In the genomic region with DNA sequence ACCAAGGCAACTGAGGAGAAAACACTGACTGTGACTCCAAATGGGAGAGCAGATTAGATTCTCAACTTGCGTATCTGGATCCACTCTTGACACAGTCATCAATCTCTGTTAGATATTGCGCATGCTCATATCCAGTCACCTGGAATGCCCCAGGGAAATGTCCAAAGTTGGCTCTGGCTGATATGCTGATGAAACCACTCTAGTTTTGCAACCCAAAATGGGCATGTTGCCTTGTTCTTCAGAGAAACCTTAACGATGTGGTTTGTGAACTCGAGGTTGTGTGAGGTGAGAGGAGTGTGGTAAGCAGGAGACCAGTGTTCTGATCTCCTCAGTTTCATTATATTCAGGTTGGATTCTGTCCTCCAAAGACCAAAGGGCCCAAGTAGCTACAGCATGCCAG, we compare ENCODE assay signal across 23 mouse cellular contexts. TPM values are rescaled to one million over a fixed set of nuclear protein-coding genes. Genes with fewer than 3 reads are reported as not detected.
A peak's percentile ranks its signal among the peaks of the same experiment; 100 is the strongest.
DNase-seq lines count a peak whose midpoint lies in the region; ATAC-seq and TF ChIP-seq lines count a peak whose summit lies in the region.
"Had no signal": no experiment of that assay in that cellular context is flagged by ENCODE, and none has a peak within 500 bp of the region (broad histone marks: within the 10 kb centered on the region; RNA-seq: fewer than 3 reads in every experiment).

No protein-coding gene starts in this region.

- WGBS in lung, postnatal 0 days: 79% methylated on average over 4 of the region's 4 CpGs

- TF ChIP-seq CTCF in lung, postnatal 0 days (IDR thresholded peaks at IDR 0.05): no peak

- no peaks in the 10 kb centered on the region for H3K4me1 ChIP-seq in lung, postnatal 0 days (ENCODE audit: insufficient read depth, low read depth, low read length)
- H3K4me1 ChIP-seq: embryonic facial prominence, embryonic 13.5 days; heart, embryonic 13.5 days; limb, embryonic 15.5 days; megakaryocyte, embryonic 14.5 days; midbrain, embryonic 15.5 days had no signal

- no peaks in the 10 kb centered on the region for H3K9me3 ChIP-seq in lung, postnatal 0 days (ENCODE audit: low read length)
- H3K9me3 ChIP-seq: embryonic facial prominence, embryonic 13.5 days; heart, embryonic 13.5 days; limb, embryonic 15.5 days; midbrain, embryonic 15.5 days had no signal

- peak; percentile 2 to 4 for DNase-seq in heart, postnatal 10 days
- DNase-seq in heart, postnatal 14 days: no peak
- DNase-seq in lung, postnatal 36 days: peak; percentile 37
- DNase-seq in lung, postnatal 0 days (ENCODE audit: low spot score): no peak
- DNase-seq in adrenal gland, postnatal 25 days: peak; percentile 15
- no peak for DNase-seq in neural tube, embryonic 10.5 days (ENCODE audit: extremely low spot score, low spot score)
- DNase-seq in right cerebral cortex, postnatal 14 days: no peak
- DNase-seq: cerebellum, adult 9-11 months; forebrain, postnatal 0 days; heart, adult 11 months; kidney, adult 11 months; kidney, postnatal 25 days; lung, embryonic 14.5 days had no signal

- no peak overlapping the region for H3K9ac ChIP-seq in lung, postnatal 0 days (replicated peaks; ENCODE audit: low read depth)
- H3K9ac ChIP-seq: embryonic facial prominence, embryonic 13.5 days; forebrain, postnatal 0 days; heart, embryonic 13.5 days; limb, embryonic 15.5 days; lung, embryonic 14.5 days; midbrain, embryonic 15.5 days had no signal

- no peaks in the 10 kb centered on the region for H3K36me3 ChIP-seq in lung, postnatal 0 days (ENCODE audit: insufficient read depth, low read length)
- H3K36me3 ChIP-seq: embryonic facial prominence, embryonic 13.5 days; heart, embryonic 13.5 days; limb, embryonic 15.5 days; midbrain, embryonic 15.5 days had no signal

- H3K27me3 ChIP-seq in lung, postnatal 0 days (replicated peaks; ENCODE audit: insufficient read depth, low read length): no peaks in the 10 kb centered on the region
- H3K27me3 ChIP-seq: CH12.LX; embryonic facial prominence, embryonic 13.5 days; heart, embryonic 13.5 days; limb, embryonic 15.5 days; megakaryocyte, embryonic 14.5 days; midbrain, embryonic 15.5 days had no signal

- H3K4me2 ChIP-seq in lung, postnatal 0 days (replicated peaks; ENCODE audit: low read depth, low read length): no peak overlapping the region
- H3K4me2 ChIP-seq: embryonic facial prominence, embryonic 13.5 days; heart, embryonic 13.5 days; limb, embryonic 15.5 days; lung, embryonic 14.5 days; midbrain, embryonic 15.5 days had no signal

- intact Hi-C loops in heart, postnatal 10 days (cut with DNase I): no loop called here
- intact Hi-C loops in heart, postnatal 14 days (cut with DNase I): no loop called here

- no peak for ATAC-seq in lung, postnatal 0 days
- ATAC-seq in megakaryocyte progenitor cell, adult 5-6 weeks (replicated peaks; ENCODE audit: poor library complexity): 0 out of 2 replicates have a peak, but pooled peaks have one; percentile 23
- ATAC-seq: forebrain, postnatal 0 days; hindbrain, postnatal 0 days; midbrain, embryonic 15.5 days had no signal

- no peak overlapping the region for H3K27ac ChIP-seq in lung, postnatal 0 days (ENCODE audit: low read length)
- H3K27ac ChIP-seq: embryonic facial prominence, embryonic 13.5 days; heart, embryonic 13.5 days; hindbrain, postnatal 0 days; limb, embryonic 15.5 days; midbrain, embryonic 15.5 days; stomach, postnatal 0 days had no signal

- TF ChIP-seq EP300 in lung, postnatal 0 days (IDR thresholded peaks at IDR 0.05): no peak

- H3K4me3 ChIP-seq in lung, postnatal 0 days (ENCODE audit: low read depth, low read length): no peak overlapping the region
- H3K4me3 ChIP-seq: embryonic facial prominence, embryonic 13.5 days; heart, embryonic 13.5 days; limb, embryonic 15.5 days; megakaryocyte, embryonic 14.5 days; midbrain, embryonic 15.5 days had no signal

RNA-seq across cellular contexts. Expression of gene Nudt7, which starts 38.8 kb away (rescaled TPM):
- 10 to 100 TPM; 58.9 to 62.5 TPM for total RNA-seq in heart, postnatal 10 days (2021)
- total RNA-seq in heart, postnatal 14 days (2021): 10 to 100 TPM; 70.3 to 76.6 TPM
- polyA plus RNA-seq in lung, postnatal 0 days (2015; fragmentation: Nextera tagmentation; extraction: Ambion mirVana): 22.0 and 23.0 TPM in 2 replicates
- total RNA-seq in adrenal gland, postnatal 25 days (2021): 59.8 and 63.5 TPM in 2 replicates
- total RNA-seq in megakaryocyte progenitor cell, adult 5-6 weeks (2015): 27.2 and 28.1 TPM in 2 replicates
- 11.7 and 15.5 TPM in 2 replicates for total RNA-seq in megakaryocyte progenitor cell, adult 5-6 weeks (2017)
- total RNA-seq: MEL had no signal

Comparison
In these comparisons a context has a peak if more than half of its experiments do, and no peak if none do; other contexts are left out.
1. DNase-seq: peak in heart, postnatal 10 days (2 of 2), lung, postnatal 36 days (single experiment) and adrenal gland, postnatal 25 days (single experiment); none in heart, postnatal 14 days (0 of 2), lung, postnatal 0 days (single experiment), neural tube, embryonic 10.5 days (single experiment) and right cerebral cortex, postnatal 14 days (single experiment).